Mouse (Mus musculus) left cerebral cortex, postnatal 4 days (tissue): ENCODE data around the gene Cdc6. TPM values are rescaled to one million over a fixed set of nuclear protein-coding genes. Genes with fewer than 3 reads are reported as not detected.
A peak's percentile ranks its signal among the peaks of the same experiment; 100 is the strongest.

Source experiments
- DNase-seq: peaks from one replicate; pipeline ENCODE4 v3.0.0-alpha.2; 2022
- intact Hi-C: fragments of 180-260 bp; cut with DNase I; formaldehyde crosslinking; loops from one replicate; pipeline ENCODE4 v1.15.1; 2025
- total RNA-seq, 2 experiments: library from RNA; stranded (reverse); gene quantifications; 2 replicates each; pipeline ENCODE4 v1.2.3; 2021

Gene Cdc6
- total RNA-seq, result 1 to 10 TPM; 1.4 to 1.8 TPM

- intact Hi-C loops, result no loop called here
- DNase-seq, result peak; percentile 98
Measured at GRCm38 (mm10) chr11:98907437-98908173, at the start of gene Cdc6. Cdc6 (plus strand) TSS chr11:98907801.

- intact Hi-C loops, result no loop called here
- DNase-seq, result peak; percentile 89
Measured at GRCm38 (mm10) chr11:98858759-98859731, 48.6 kb upstream of the Cdc6 start.

- intact Hi-C loops, result no loop called here
- peak; percentile 98 for DNase-seq
Measured at GRCm38 (mm10) chr11:98863028-98863750, 44.4 kb upstream of the Cdc6 start, which contains the start of gene Wipf2. Wipf2 (plus strand) TSS chr11:98863638.

- peak; percentile 88 for DNase-seq
- intact Hi-C loops, result no loop called here
Measured at GRCm38 (mm10) chr11:98863751-98864429, 43.7 kb upstream of the Cdc6 start.

GRCm38 (mm10) chr11:98867293-98867692 lies 40.3 kb upstream of the Cdc6 start:
- DNase-seq, result peak; percentile 73
- intact Hi-C loops, result no loop called here

- no peak for DNase-seq
- intact Hi-C loops, result no loop called here
Measured at GRCm38 (mm10) chr11:98869906-98870305, 37.7 kb upstream of the Cdc6 start.

- intact Hi-C loops, result no loop called here
Measured at GRCm38 (mm10) chr11:98870791-98871190, 36.8 kb upstream of the Cdc6 start.

GRCm38 (mm10) chr11:98871416-98871815 lies 36.2 kb upstream of the Cdc6 start:
- intact Hi-C loops, result no loop called here
- no peak for DNase-seq

More at GRCm38 (mm10) chr11:98870791-98871190, 36.8 kb upstream of the Cdc6 start:
- no peak for DNase-seq

GRCm38 (mm10) chr11:98872040-98872439 lies 35.6 kb upstream of the Cdc6 start:
- no peak for DNase-seq
- intact Hi-C loops, result no loop called here

GRCm38 (mm10) chr11:98873900-98874299 lies 33.7 kb upstream of the Cdc6 start:
- no peak for DNase-seq
- intact Hi-C loops, result no loop called here

- no peak for DNase-seq
- intact Hi-C loops, result no loop called here
Measured at GRCm38 (mm10) chr11:98877001-98877400, 30.6 kb upstream of the Cdc6 start.

- intact Hi-C loops, result no loop called here
- no peak for DNase-seq
Measured at GRCm38 (mm10) chr11:98887703-98888102, 19.9 kb upstream of the Cdc6 start.

- DNase-seq, result no peak
- intact Hi-C loops, result no loop called here
Measured at GRCm38 (mm10) chr11:98889077-98889476, 18.5 kb upstream of the Cdc6 start.

- intact Hi-C loops, result no loop called here
- DNase-seq, result no peak
Measured at GRCm38 (mm10) chr11:98889977-98890376, 17.6 kb upstream of the Cdc6 start.

- intact Hi-C loops, result no loop called here
Measured at GRCm38 (mm10) chr11:98892426-98892825, 15.2 kb upstream of the Cdc6 start.

GRCm38 (mm10) chr11:98900529-98901125 lies 7.0 kb upstream of the Cdc6 start:
- DNase-seq, result no peak
- intact Hi-C loops, result no loop called here

More at GRCm38 (mm10) chr11:98892426-98892825, 15.2 kb upstream of the Cdc6 start:
- DNase-seq, result no peak

- intact Hi-C loops, result no loop called here
- no peak for DNase-seq
Measured at GRCm38 (mm10) chr11:98902621-98903245, 4.9 kb upstream of the Cdc6 start.

GRCm38 (mm10) chr11:98904577-98904976 lies 3.0 kb upstream of the Cdc6 start:
- intact Hi-C loops, result no loop called here

GRCm38 (mm10) chr11:98905033-98905432 lies 2.6 kb upstream of the Cdc6 start:
- intact Hi-C loops, result no loop called here
- no peak for DNase-seq

More at GRCm38 (mm10) chr11:98904577-98904976, 3.0 kb upstream of the Cdc6 start:
- no peak for DNase-seq
